Mouse (Mus musculus): ENCODE measurements around the gene Il1r1.

- no peak for TF ChIP-seq POLR2AphosphoS5 (IDR thresholded peaks at IDR 0.05; ENCODE audit: borderline replicate concordance, low read depth, low read length)
- TF ChIP-seq USF1 (IDR thresholded peaks at IDR 0.05; ENCODE audit: low read depth, low read length) = no peak
- TF ChIP-seq EP300 (IDR thresholded peaks at IDR 0.05; ENCODE audit: low read depth in 1 of 2, low read length in 2 of 2) = no peak
- no peak for TF ChIP-seq ZMIZ1 (IDR thresholded peaks at IDR 0.05; ENCODE audit: low read depth, low read length)
- TF ChIP-seq ZKSCAN1 (IDR thresholded peaks at IDR 0.05; ENCODE audit: low read depth, low read length) = no peak
- no peak for TF ChIP-seq CTCF (IDR thresholded peaks at IDR 0.05 in 2 of 3, conservative IDR thresholded peaks at IDR 0.05 in 1 of 3; ENCODE audit: control insufficient read depth in 1 of 3, insufficient read depth in 1 of 3, low read depth in 2 of 3, low read length in 3 of 3, poor library complexity in 1 of 3, severe bottlenecking in 1 of 3)
- TF ChIP-seq ELF1 (IDR thresholded peaks at IDR 0.05; ENCODE audit: low read depth, low read length) = no peak
- no peak for TF ChIP-seq POLR2A (IDR thresholded peaks at IDR 0.05; ENCODE audit: control insufficient read depth in 1 of 2, insufficient read depth in 1 of 2, low read depth in 1 of 2, low read length in 2 of 2, poor library complexity in 1 of 2)
- TF ChIP-seq SMC3 (IDR thresholded peaks at IDR 0.05; ENCODE audit: low read depth, low read length) = no peak
- no peak for TF ChIP-seq TBP (IDR thresholded peaks at IDR 0.05; ENCODE audit: low read depth, low read length)
- TF ChIP-seq NRF1 (IDR thresholded peaks at IDR 0.05; ENCODE audit: insufficient read depth, low read depth, low read length, poor library complexity, severe bottlenecking) = no peak
These were observed 10.8 kb downstream of the Il1r1 start for GRCm38 (mm10) chr1:40235597-40236249.

All from MEL (cell line).